Mouse (Mus musculus) embryonic facial prominence, embryonic 12.5 days (tissue): ENCODE data around the gene Flvcr1. TPM values are rescaled to one million over a fixed set of nuclear protein-coding genes. Genes with fewer than 3 reads are reported as not detected.
A peak's percentile ranks its signal among the peaks of the same experiment; 100 is the strongest.

Experiments used
- ATAC-seq: fragments of 200-750 bp; cut with Nextera tagmentation; 2 replicates; pipeline ENCODE4 v1.8.0; 2017; ENCODE audit not compliant: insufficient number of reproducible peaks, insufficient read depth, low FRiP score, low TSS enrichment
- H3K27ac ChIP-seq: fragments of 300-500 bp; sonication (generic); 2 replicates; pipeline ENCODE4 v1.5.1; 2016; ENCODE audit warnings: mild to moderate bottlenecking
- H3K27me3 ChIP-seq: fragments of 300-500 bp; sonication (generic); 2 replicates; pipeline ENCODE4 v1.6.1; 2016; ENCODE audit warnings: mild to moderate bottlenecking, moderate library complexity
- H3K36me3 ChIP-seq: fragments of 300-500 bp; sonication (generic); 2 replicates; pipeline ENCODE4 v1.6.1; 2016; ENCODE audit warnings: mild to moderate bottlenecking
- H3K4me1 ChIP-seq: fragments of 300-500 bp; sonication (generic); 2 replicates; pipeline ENCODE4 v1.6.1; 2016
- H3K4me2 ChIP-seq: fragments of 300-500 bp; sonication (generic); replicated peaks from 2 replicates; pipeline ENCODE4 v1.6.1; 2016; ENCODE audit warnings: mild to moderate bottlenecking, moderate library complexity
- H3K4me3 ChIP-seq: fragments of 300-500 bp; sonication (generic); 2 replicates; pipeline ENCODE4 v1.5.1; 2016; ENCODE audit warnings: mild to moderate bottlenecking
- H3K9ac ChIP-seq: fragments of 300-500 bp; sonication (generic); 2 replicates; pipeline ENCODE4 v1.6.1; 2016; ENCODE audit warnings: mild to moderate bottlenecking, moderate library complexity
- H3K9me3 ChIP-seq: fragments of 300-500 bp; sonication (generic); 2 replicates; pipeline ENCODE4 v1.6.1; 2016; ENCODE audit warnings: mild to moderate bottlenecking, moderate library complexity
- WGBS: fragments of 180-500 bp; shearing (Covaris S2); methylation state at CpG from one replicate; pipeline ENCODE4 v1.1.7; 2016; 5-methylcytosine and 5-hydroxymethylcytosine counted together
- polyA plus RNA-seq: library from polyadenylated mRNA; unstranded; fragments of >200 nt; fragmentation: Nextera tagmentation; extraction: Ambion mirVana; gene quantifications from 2 replicates; pipeline ENCODE4 v1.2.1, GENCODE M21; 2016

Flvcr1 gene
- polyA plus RNA-seq, result 7.6 and 8.4 TPM in 2 replicates

GRCm38 (mm10) chr1:191026021-191026713 is at the start of gene Flvcr1:
TSS of gene Flvcr1 (minus strand) at chr1:191026158.
- H3K4me2 ChIP-seq, result peak within 1 kb of the TSS; percentile 92
- ATAC-seq, result peak; percentile 98
- peak within 1 kb of the TSS; percentile 91 for H3K27ac ChIP-seq
- peaks cover 17% of the 10 kb centered on the region for H3K4me1 ChIP-seq
- peak within 1 kb of the TSS; percentile 73 for H3K4me3 ChIP-seq
- under 1% methylated on average over 50 of the region's 50 CpGs for WGBS
- H3K9me3 ChIP-seq, result no peaks in the 10 kb centered on the region
- peak within 1 kb of the TSS; percentile 80 for H3K9ac ChIP-seq
- H3K27me3 ChIP-seq, result no peaks in the 10 kb centered on the region
- H3K36me3 ChIP-seq, result peaks cover 7% of the 10 kb centered on the region

- no peak for ATAC-seq
- no peaks in the 10 kb centered on the region for H3K9me3 ChIP-seq
- no peak overlapping the region for H3K4me2 ChIP-seq
- H3K4me3 ChIP-seq, result no peak overlapping the region
- H3K27ac ChIP-seq, result no peak overlapping the region
- no peak overlapping the region for H3K9ac ChIP-seq
- no peaks in the 10 kb centered on the region for H3K4me1 ChIP-seq
- 63% methylated on average over 10 of the region's 10 CpGs for WGBS
- peaks cover 69% of the 10 kb centered on the region for H3K36me3 ChIP-seq
- no peaks in the 10 kb centered on the region for H3K27me3 ChIP-seq
Observed at GRCm38 (mm10) chr1:191075199-191075883, 49.4 kb upstream of the Flvcr1 start.

GRCm38 (mm10) chr1:191073486-191073885 is 47.5 kb upstream of the Flvcr1 start:
- WGBS, result 87% methylated on average over 4 of the region's 4 CpGs
- Histone ChIP-seq H3K9ac (no peak overlapping the region), H3K27ac (no peak overlapping the region), H3K4me2 (no peak overlapping the region), H3K9me3 (no peaks in the 10 kb centered on the region), H3K4me3 (no peak overlapping the region), H3K4me1 (no peaks in the 10 kb centered on the region), H3K27me3 (no peaks in the 10 kb centered on the region), H3K36me3 (peaks cover 74% of the 10 kb centered on the region)
- no peak for ATAC-seq

- H3K36me3 ChIP-seq, result peaks cover 74% of the 10 kb centered on the region
- no peak for ATAC-seq
- 88% methylated on average over 6 of the region's 6 CpGs for WGBS
Observed at GRCm38 (mm10) chr1:191073001-191073400, 47.0 kb upstream of the Flvcr1 start.

GRCm38 (mm10) chr1:191072329-191072913 is 46.5 kb upstream of the Flvcr1 start:
- peaks cover 74% of the 10 kb centered on the region for H3K36me3 ChIP-seq
- H3K9ac ChIP-seq, result no peak overlapping the region
- 92% methylated on average over 16 of the region's 16 CpGs for WGBS
- H3K4me2 ChIP-seq, result no peak overlapping the region
- no peaks in the 10 kb centered on the region for H3K27me3 ChIP-seq
- H3K9me3 ChIP-seq, result no peaks in the 10 kb centered on the region
- ATAC-seq, result no peak
- H3K4me1 ChIP-seq, result no peaks in the 10 kb centered on the region
- no peak overlapping the region for H3K4me3 ChIP-seq
- H3K27ac ChIP-seq, result no peak overlapping the region

More at GRCm38 (mm10) chr1:191073001-191073400, 47.0 kb upstream of the Flvcr1 start:
- H3K9me3 ChIP-seq, result no peaks in the 10 kb centered on the region
- H3K27ac ChIP-seq, result no peak overlapping the region
- H3K4me1 ChIP-seq, result no peaks in the 10 kb centered on the region
- no peak overlapping the region for H3K4me3 ChIP-seq
- H3K4me2 ChIP-seq, result no peak overlapping the region
- H3K27me3 ChIP-seq, result no peaks in the 10 kb centered on the region
- no peak overlapping the region for H3K9ac ChIP-seq

- Histone ChIP-seq H3K27ac (no peak overlapping the region), H3K4me2 (no peak overlapping the region), H3K4me1 (no peaks in the 10 kb centered on the region), H3K36me3 (peaks cover 71% of the 10 kb centered on the region), H3K9ac (no peak overlapping the region), H3K9me3 (no peaks in the 10 kb centered on the region), H3K4me3 (no peak overlapping the region), H3K27me3 (no peaks in the 10 kb centered on the region)
- WGBS, result 90% methylated on average over 6 of the region's 6 CpGs
- ATAC-seq, result no peak
Observed at GRCm38 (mm10) chr1:191071613-191072012, 45.7 kb upstream of the Flvcr1 start.

- H3K4me1 ChIP-seq, result no peaks in the 10 kb centered on the region
- H3K36me3 ChIP-seq, result peaks cover 82% of the 10 kb centered on the region
- no peak overlapping the region for H3K9ac ChIP-seq
- no peak for ATAC-seq
- H3K9me3 ChIP-seq, result no peaks in the 10 kb centered on the region
- no peak overlapping the region for H3K4me3 ChIP-seq
- H3K27ac ChIP-seq, result no peak overlapping the region
- no peaks in the 10 kb centered on the region for H3K27me3 ChIP-seq
- H3K4me2 ChIP-seq, result no peak overlapping the region
- WGBS, result 91% methylated on average over 4 of the region's 4 CpGs
Observed at GRCm38 (mm10) chr1:191070259-191070658, 44.3 kb upstream of the Flvcr1 start.

- Histone ChIP-seq H3K36me3 (peaks cover 79% of the 10 kb centered on the region), H3K4me1 (peaks cover 5% of the 10 kb centered on the region; the same call in 1 of the 2 replicates), H3K4me2 (no peak overlapping the region), H3K27me3 (no peaks in the 10 kb centered on the region), H3K4me3 (no peak overlapping the region), H3K27ac (no peak overlapping the region), H3K9ac (no peak overlapping the region), H3K9me3 (no peaks in the 10 kb centered on the region)
- ATAC-seq, result no peak
- 80% methylated on average over 5 of the region's 5 CpGs for WGBS
Observed at GRCm38 (mm10) chr1:191068377-191068776, 42.4 kb upstream of the Flvcr1 start.

- WGBS, result 85% methylated on average over 4 of the region's 4 CpGs
- no peak overlapping the region for H3K4me3 ChIP-seq
- no peaks in the 10 kb centered on the region for H3K27me3 ChIP-seq
- H3K4me1 ChIP-seq, result peaks cover 13% of the 10 kb centered on the region
- no peak overlapping the region for H3K9ac ChIP-seq
- no peak overlapping the region for H3K27ac ChIP-seq
- no peaks in the 10 kb centered on the region for H3K9me3 ChIP-seq
- no peak for ATAC-seq
- peaks cover 48% of the 10 kb centered on the region for H3K36me3 ChIP-seq
- H3K4me2 ChIP-seq, result no peak overlapping the region
Observed at GRCm38 (mm10) chr1:191065188-191065587, 39.2 kb upstream of the Flvcr1 start.

- H3K9me3 ChIP-seq, result no peaks in the 10 kb centered on the region
- no peak overlapping the region for H3K9ac ChIP-seq
- H3K4me3 ChIP-seq, result no peak overlapping the region
- no peaks in the 10 kb centered on the region for H3K27me3 ChIP-seq
- H3K27ac ChIP-seq, result no peak overlapping the region
- H3K4me1 ChIP-seq, result peaks cover 13% of the 10 kb centered on the region
- ATAC-seq, result no peak
- H3K4me2 ChIP-seq, result no peak overlapping the region
- WGBS, result 86% methylated on average over 2 of the region's 2 CpGs
- H3K36me3 ChIP-seq, result peaks cover 42% of the 10 kb centered on the region
Observed at GRCm38 (mm10) chr1:191064535-191064934, 38.6 kb upstream of the Flvcr1 start.

GRCm38 (mm10) chr1:191063700-191064099 is 37.7 kb upstream of the Flvcr1 start:
- WGBS, result 59% methylated on average over 9 of the region's 9 CpGs
- peak overlapping the region; percentile 88 for H3K4me3 ChIP-seq

More at GRCm38 (mm10) chr1:191063700-191064099, 37.7 kb upstream of the Flvcr1 start:
- Histone ChIP-seq H3K27ac (no peak overlapping the region), H3K4me2 (peak overlapping the region; percentile 76), H3K36me3 (peaks cover 34% of the 10 kb centered on the region), H3K27me3 (no peaks in the 10 kb centered on the region), H3K9ac (peak overlapping the region; percentile 80; the same call in 1 of the 2 replicates), H3K9me3 (no peaks in the 10 kb centered on the region), H3K4me1 (peaks cover 13% of the 10 kb centered on the region)
- ATAC-seq, result no peak
